8 mouse cellular contexts compared by ENCODE assay signal in the genomic region with DNA sequence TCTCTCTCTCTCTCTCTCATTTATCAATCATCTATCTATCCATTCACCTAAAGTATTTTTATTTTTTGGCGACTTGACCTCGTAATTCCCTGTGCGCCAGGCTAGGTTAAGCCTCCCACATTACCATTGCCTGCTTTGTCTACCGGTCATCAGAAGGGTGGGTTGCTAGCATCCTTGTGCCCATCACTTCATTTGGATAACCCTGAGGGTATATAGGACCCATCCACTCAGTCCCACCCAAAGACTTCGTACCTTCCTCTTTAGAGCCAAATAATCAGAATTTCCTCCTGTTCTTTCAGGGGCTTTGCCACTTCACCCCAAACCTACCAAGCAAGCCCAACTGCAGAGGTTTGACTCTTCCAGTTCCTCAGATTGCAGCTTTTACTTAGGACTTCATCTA. TPM values are rescaled to one million over a fixed set of nuclear protein-coding genes. Genes with fewer than 3 reads are reported as not detected.
DNase-seq lines count a peak whose midpoint lies in the region; ATAC-seq lines count a peak whose summit lies in the region.

No protein-coding gene starts in this region.

- H3K9me3 ChIP-seq in forebrain, embryonic 15.5 days: no peaks in the 10 kb centered on the region
- H3K9me3 ChIP-seq in liver, embryonic 16.5 days (replicated peaks; ENCODE audit: control insufficient read depth, low read length): no peaks in the 10 kb centered on the region

- peak overlapping the region; percentile 99 for H3K4me3 ChIP-seq in forebrain, embryonic 15.5 days
- peak overlapping the region; percentile 89 for H3K4me3 ChIP-seq in liver, embryonic 16.5 days (ENCODE audit: low read depth, low read length)

- peaks cover 21% of the 10 kb centered on the region for H3K36me3 ChIP-seq in forebrain, embryonic 15.5 days
- H3K36me3 ChIP-seq in liver, embryonic 16.5 days (ENCODE audit: control insufficient read depth, insufficient read depth): no peaks in the 10 kb centered on the region; the same call in 1 of the 2 replicates

- peak; percentile 23; the same call in 1 of the 2 replicates for ATAC-seq in forebrain, embryonic 15.5 days (replicated peaks)
- ATAC-seq in liver, embryonic 16.5 days (ENCODE audit: low read depth): no peak

- 8% methylated on average over 5 of the region's 5 CpGs for WGBS in forebrain, embryonic 15.5 days
- 18% methylated on average over 5 of the region's 5 CpGs for WGBS in liver, embryonic 16.5 days (ENCODE audit: insufficient replicate concordance)

- H3K27ac ChIP-seq in forebrain, embryonic 15.5 days (replicated peaks): no peak overlapping the region
- no peak overlapping the region for H3K27ac ChIP-seq in liver, embryonic 16.5 days (ENCODE audit: low read length)

- no peaks in the 10 kb centered on the region for H3K27me3 ChIP-seq in forebrain, embryonic 15.5 days
- H3K27me3 ChIP-seq in liver, embryonic 16.5 days (ENCODE audit: control insufficient read depth, insufficient read depth, low read depth, low read length): no peaks in the 10 kb centered on the region

- H3K4me1 ChIP-seq in forebrain, embryonic 15.5 days: peaks cover 14% of the 10 kb centered on the region
- peaks cover 7% of the 10 kb centered on the region for H3K4me1 ChIP-seq in liver, embryonic 16.5 days (ENCODE audit: control insufficient read depth, low read depth, low read length)

- intact Hi-C loops in heart, postnatal 25 days (cut with DNase I): loop anchor here (1.0 to 5.0 kb wide), 3 partner anchors 15 to 276 kb away; partner anchors contain the start of genes Bivm, Ercc5, Kdelc1 and Uxs1

- peak overlapping the region; percentile 56; the same call in 1 of the 2 replicates for H3K9ac ChIP-seq in forebrain, embryonic 15.5 days (replicated peaks)
- H3K9ac ChIP-seq in liver, embryonic 16.5 days (ENCODE audit: low read depth, low read length): peak overlapping the region; percentile 19; the same call in 1 of the 2 replicates

- H3K4me2 ChIP-seq in forebrain, embryonic 15.5 days (replicated peaks): peak overlapping the region; percentile 65
- H3K4me2 ChIP-seq in liver, embryonic 16.5 days (ENCODE audit: low read depth, low read length): peak overlapping the region; percentile 64

- DNase-seq in heart, adult 11 months: peak; percentile 88
- no peak for DNase-seq in heart, postnatal 25 days (ENCODE audit: low spot score)
- peak; percentile 17 for DNase-seq in ES-CJ7 (ENCODE audit: low read depth, low spot score)
- no peak for DNase-seq in right cerebral cortex, postnatal 36 days (ENCODE audit: low spot score in 2 of 2)
- no peak for DNase-seq in spleen, adult 18-20 months
- no peak for DNase-seq in Muller cell, postnatal 12 days (ENCODE audit: inconsistent ontology term)

RNA-seq across cellular contexts. Expression of gene Tex30, which starts 0.7 kb away (rescaled TPM):
- total RNA-seq in heart, postnatal 25 days (2021): 1 to 10 TPM; 5.3 to 8.0 TPM
- 68.3 and 75.9 TPM in 2 replicates for polyA plus RNA-seq in forebrain, embryonic 15.5 days (2015; fragmentation: Nextera tagmentation; extraction: Ambion mirVana)
- polyA plus RNA-seq in liver, embryonic 16.5 days (2015; fragmentation: Nextera tagmentation; extraction: Ambion mirVana): 35.4 and 44.3 TPM in 2 replicates

RNA-seq across cellular contexts. Expression of gene Kdelc1, which starts 15.7 kb away (rescaled TPM):
- 10 to 100 TPM; 23.0 to 24.9 TPM for total RNA-seq in heart, postnatal 25 days (2021)
- polyA plus RNA-seq in forebrain, embryonic 15.5 days (2015; fragmentation: Nextera tagmentation; extraction: Ambion mirVana): 29.0 and 31.8 TPM in 2 replicates
- 13.8 and 15.0 TPM in 2 replicates for polyA plus RNA-seq in liver, embryonic 16.5 days (2015; fragmentation: Nextera tagmentation; extraction: Ambion mirVana)

RNA-seq across cellular contexts. Expression of gene Bivm, which starts 15.8 kb away (rescaled TPM):
- 10 to 100 TPM in 1 of 2 experiments, 1 to 10 TPM in 1; 10.0 to 11.3 TPM for total RNA-seq in heart, postnatal 25 days (2021)
- 31.5 and 32.0 TPM in 2 replicates for polyA plus RNA-seq in forebrain, embryonic 15.5 days (2015; fragmentation: Nextera tagmentation; extraction: Ambion mirVana)
- 3.5 and 4.0 TPM in 2 replicates for polyA plus RNA-seq in liver, embryonic 16.5 days (2015; fragmentation: Nextera tagmentation; extraction: Ambion mirVana)

RNA-seq across cellular contexts. Expression of gene Gm8251, which starts 41.2 kb away (rescaled TPM):
- not detected for total RNA-seq in heart, postnatal 25 days (2021)
- polyA plus RNA-seq in forebrain, embryonic 15.5 days (2015; fragmentation: Nextera tagmentation; extraction: Ambion mirVana): 0.13 and 0.18 TPM in 2 replicates
- polyA plus RNA-seq in liver, embryonic 16.5 days (2015; fragmentation: Nextera tagmentation; extraction: Ambion mirVana): 0.12 and 0.19 TPM in 2 replicates

RNA-seq across cellular contexts. Expression of gene Ercc5, which starts 44.6 kb away (rescaled TPM):
- 10 to 100 TPM; 16.0 to 19.4 TPM for total RNA-seq in heart, postnatal 25 days (2021)
- 35.5 and 37.4 TPM in 2 replicates for polyA plus RNA-seq in forebrain, embryonic 15.5 days (2015; fragmentation: Nextera tagmentation; extraction: Ambion mirVana)
- 4.0 and 4.6 TPM in 2 replicates for polyA plus RNA-seq in liver, embryonic 16.5 days (2015; fragmentation: Nextera tagmentation; extraction: Ambion mirVana)

Comparison
In these comparisons a context has a peak if more than half of its experiments do, and no peak if none do; other contexts are left out.
1. DNase-seq: peak in heart, adult 11 months (single experiment) and ES-CJ7 (single experiment); none in heart, postnatal 25 days (single experiment), right cerebral cortex, postnatal 36 days (0 of 2), spleen, adult 18-20 months (0 of 2) and Muller cell, postnatal 12 days (single experiment).